Mouse (Mus musculus) heart, embryonic 13.5 days (tissue): ENCODE measurements around the gene Sdsl. TPM values are rescaled to one million over a fixed set of nuclear protein-coding genes. Genes with fewer than 3 reads are reported as not detected.
"Not testable (repeated sequence)": the region's sequence is repeated elsewhere in the genome, so short reads cannot be mapped to it uniquely, and the experiment has no call there.

ENCODE experiments used
- ATAC-seq: fragments of 200-750 bp; cut with Nextera tagmentation; 2 replicates; pipeline ENCODE4 v1.8.0; 2017; ENCODE audit warnings: moderate TSS enrichment; ENCODE audit not compliant: insufficient number of reproducible peaks, low FRiP score, low TSS enrichment; ENCODE audit errors: extremely low read depth
- H3K27ac ChIP-seq: fragments of 300-500 bp; sonication (generic); replicated peaks from 2 replicates; pipeline ENCODE4 v1.5.1; 2015; ENCODE audit warnings: moderate library complexity, mild to moderate bottlenecking, inconsistent platforms
- H3K27me3 ChIP-seq: fragments of 300-500 bp; sonication (generic); replicated peaks from 2 replicates; pipeline ENCODE4 v1.6.1; 2015; ENCODE audit warnings: mild to moderate bottlenecking, inconsistent platforms
- H3K36me3 ChIP-seq: fragments of 300-500 bp; sonication (generic); 2 replicates; pipeline ENCODE4 v1.6.1; 2015; ENCODE audit warnings: mild to moderate bottlenecking, inconsistent platforms
- H3K4me1 ChIP-seq: fragments of 300-500 bp; sonication (generic); 2 replicates; pipeline ENCODE4 v1.6.1; 2015; ENCODE audit warnings: inconsistent platforms
- H3K4me2 ChIP-seq: fragments of 300-500 bp; sonication (generic); 2 replicates; pipeline ENCODE4 v1.6.1; 2015; ENCODE audit warnings: inconsistent platforms, mild to moderate bottlenecking, moderate library complexity
- H3K4me3 ChIP-seq: fragments of 300-500 bp; sonication (generic); 2 replicates; pipeline ENCODE4 v1.5.1; 2015; ENCODE audit warnings: moderate library complexity, mild to moderate bottlenecking, inconsistent platforms
- H3K9ac ChIP-seq: fragments of 300-500 bp; sonication (generic); 2 replicates; pipeline ENCODE4 v1.6.1; 2015; ENCODE audit warnings: inconsistent platforms, mild to moderate bottlenecking, moderate library complexity
- H3K9me3 ChIP-seq: fragments of 300-500 bp; sonication (generic); 2 replicates; pipeline ENCODE4 v1.6.1; 2016; ENCODE audit warnings: inconsistent platforms
- WGBS: fragments of 180-500 bp; shearing (Covaris S2); methylation state at CpG from one replicate; pipeline ENCODE4 v1.1.7; 2015; ENCODE audit warnings: mixed read lengths; 5-methylcytosine and 5-hydroxymethylcytosine counted together
- polyA plus RNA-seq: library from polyadenylated mRNA; unstranded; fragments of >200 nt; fragmentation: Nextera tagmentation; extraction: Ambion mirVana; gene quantifications from 2 replicates; pipeline ENCODE4 v1.2.1, GENCODE M21; 2015

Sdsl gene
- polyA plus RNA-seq, 1 experiment from 2014 or later = 10.9 TPM

DNA sequence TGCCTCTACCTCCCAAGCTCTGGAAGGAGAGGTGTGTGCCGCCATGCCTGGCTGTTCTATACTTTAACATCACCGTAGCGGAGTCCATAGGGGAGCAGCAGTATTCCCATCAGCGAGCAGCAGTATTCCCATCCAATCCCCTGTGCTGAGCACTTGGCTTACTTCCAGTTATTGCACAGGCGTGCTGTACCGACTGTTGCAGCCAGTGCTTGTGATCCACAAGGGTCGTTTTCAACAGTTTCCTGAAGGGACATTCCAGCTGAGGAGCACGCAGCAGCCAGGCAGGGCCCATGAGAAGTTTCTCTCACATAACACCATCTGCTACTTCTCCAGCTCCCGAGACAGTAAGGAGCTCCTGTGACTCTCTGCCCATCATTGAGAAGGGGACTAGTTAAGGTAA lies 33.9 kb upstream of the Sdsl start:
- H3K9ac ChIP-seq = peak overlapping the region; percentile 28; the same call in 1 of the 2 replicates
- no peaks in the 10 kb centered on the region for H3K9me3 ChIP-seq
- H3K36me3 ChIP-seq = no peaks in the 10 kb centered on the region
- no peaks in the 10 kb centered on the region for H3K27me3 ChIP-seq
- no peak overlapping the region for H3K4me2 ChIP-seq
- WGBS = 37% methylated on average over 9 of the region's 9 CpGs
- no peak overlapping the region for H3K27ac ChIP-seq
- H3K4me1 ChIP-seq = peaks cover 39% of the 10 kb centered on the region
- H3K4me3 ChIP-seq = no peak overlapping the region
- no peak for ATAC-seq

DNA sequence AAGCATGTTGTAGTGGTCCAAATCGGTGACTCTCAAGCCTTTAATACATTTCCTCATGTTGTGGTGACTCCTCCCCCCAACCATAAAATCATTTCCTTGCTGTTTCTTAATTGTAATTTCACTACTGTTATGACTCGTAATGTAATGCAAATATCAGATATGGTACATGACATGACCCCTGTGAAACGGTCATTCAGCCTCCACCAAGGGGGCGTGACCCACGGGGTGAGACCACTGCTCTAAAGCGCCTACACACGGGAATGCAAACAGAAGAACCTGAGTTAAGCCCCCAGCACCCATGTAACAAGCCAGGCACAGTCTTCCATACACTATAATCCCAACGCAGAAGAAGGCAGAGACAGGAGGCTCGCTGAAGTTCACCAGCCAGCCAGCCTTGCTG lies 33.2 kb upstream of the Sdsl start:
- H3K27me3 ChIP-seq = no peaks in the 10 kb centered on the region
- WGBS = 60% methylated on average over 9 of the region's 9 CpGs

DNA sequence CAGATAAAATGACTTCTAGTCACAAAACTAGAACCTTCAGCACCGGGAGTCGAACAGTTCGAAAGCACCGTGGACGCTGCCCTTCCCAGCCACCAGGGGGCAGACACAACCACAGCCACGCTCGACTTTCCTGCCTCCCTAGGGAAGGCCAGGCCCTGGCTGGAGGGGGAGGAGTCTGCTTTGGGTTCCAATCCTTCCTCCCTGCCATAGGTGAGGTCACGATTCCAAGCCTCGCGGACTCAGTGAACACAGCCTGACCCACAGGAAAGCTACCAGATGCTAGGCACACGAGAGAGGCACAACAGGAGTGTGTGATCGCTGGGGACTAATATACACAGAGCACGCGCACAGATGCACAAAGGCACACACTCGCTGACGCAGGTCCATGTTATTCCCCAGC lies 32.8 kb upstream of the Sdsl start:
- no peak overlapping the region for H3K9ac ChIP-seq
- no peaks in the 10 kb centered on the region for H3K36me3 ChIP-seq
- H3K27ac ChIP-seq = no peak overlapping the region
- H3K9me3 ChIP-seq = no peaks in the 10 kb centered on the region
- 21% methylated on average over 16 of the region's 16 CpGs for WGBS
- peaks cover 33% of the 10 kb centered on the region for H3K4me1 ChIP-seq
- ATAC-seq = 0 out of 2 replicates have a peak, but pooled peaks have one; percentile 6
- H3K4me2 ChIP-seq = peak overlapping the region; percentile 39; the same call in 1 of the 2 replicates
- no peaks in the 10 kb centered on the region for H3K27me3 ChIP-seq
- 0 out of 2 replicates have a peak overlapping the region, but pooled peaks have one; percentile 4 for H3K4me3 ChIP-seq

More for the DNA sequence above, 33.2 kb upstream of the Sdsl start:
- peaks cover 37% of the 10 kb centered on the region for H3K4me1 ChIP-seq
- no peaks in the 10 kb centered on the region for H3K36me3 ChIP-seq
- H3K4me2 ChIP-seq = peak overlapping the region; percentile 39; the same call in 1 of the 2 replicates
- H3K4me3 ChIP-seq = no peak overlapping the region
- H3K9ac ChIP-seq = no peak overlapping the region
- no peaks in the 10 kb centered on the region for H3K9me3 ChIP-seq
- no peak for ATAC-seq
- H3K27ac ChIP-seq = no peak overlapping the region

DNA sequence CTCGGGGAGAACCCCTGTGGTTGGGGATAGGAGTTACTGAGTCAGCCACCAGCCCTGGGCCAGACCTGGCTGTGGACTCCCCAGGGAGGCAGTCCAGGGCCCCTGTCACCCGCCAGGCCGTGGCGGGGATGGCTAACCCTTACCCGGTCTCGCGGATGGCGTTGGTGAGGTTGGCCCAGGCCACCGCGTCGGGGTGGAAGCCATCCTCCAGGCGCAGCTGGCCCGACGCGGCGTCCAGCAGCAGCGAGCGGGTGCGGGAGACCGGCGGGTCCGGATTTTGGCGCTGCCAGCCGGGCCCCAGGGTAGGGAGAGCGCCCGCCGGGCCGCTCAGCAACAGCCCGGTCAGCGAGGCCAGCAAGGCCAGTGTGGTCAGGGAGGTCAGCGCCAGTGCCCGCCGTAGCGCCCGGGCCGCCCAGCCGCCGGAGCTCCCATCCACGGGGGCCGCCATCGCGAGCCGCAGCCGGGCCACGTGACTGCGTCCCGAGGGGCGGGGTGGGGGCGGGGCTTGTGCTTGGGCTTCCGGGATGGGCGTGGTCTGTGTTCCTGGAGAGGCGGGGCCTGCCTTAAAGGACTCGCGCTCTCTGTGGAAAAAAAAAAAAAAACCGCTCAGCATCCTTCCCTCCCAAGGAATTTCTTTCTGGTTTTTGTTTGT lies 30.7 kb upstream of the Sdsl start, which contains the start of gene Plbd2:
Gene Plbd2, minus strand, starts transcription at position 482 of the 652 bp plus-strand sequence.
- Histone ChIP-seq H3K9me3 (no peaks in the 10 kb centered on the region), H3K27me3 (no peaks in the 10 kb centered on the region), H3K4me2 (peak within 1 kb of the TSS; percentile 91), H3K9ac (peak within 1 kb of the TSS; percentile 95), H3K4me3 (peak within 1 kb of the TSS; percentile 77), H3K36me3 (peaks cover 4% of the 10 kb centered on the region), H3K4me1 (peaks cover 32% of the 10 kb centered on the region), H3K27ac (0 out of 2 replicates have a peak within 1 kb of the TSS, but pooled peaks have one; percentile 21)
- ATAC-seq = peak; percentile 80
- WGBS = under 1% methylated on average over 54 of the region's 55 CpGs

DNA sequence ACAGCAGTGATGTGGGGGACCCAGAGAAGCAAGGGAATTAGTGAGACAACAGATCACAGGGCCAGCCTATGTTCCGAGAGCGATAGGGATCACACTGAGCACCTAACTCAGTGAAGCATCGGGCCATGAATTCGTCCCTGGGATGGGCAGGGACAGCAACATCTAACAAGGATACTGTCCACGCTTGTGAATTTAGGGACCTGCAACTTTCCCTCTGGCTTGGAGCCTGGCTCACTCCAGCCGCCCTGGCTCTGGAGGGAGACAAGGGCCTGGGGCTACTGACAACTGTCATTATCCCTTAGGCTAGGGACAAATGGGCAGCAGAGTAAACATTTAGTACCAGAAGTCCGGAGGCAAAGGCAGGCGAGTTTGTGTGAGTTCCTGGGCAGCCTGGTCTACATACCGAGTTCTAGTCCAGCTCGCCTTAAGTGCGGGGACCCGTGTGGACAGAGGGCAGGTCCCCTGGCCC lies 30.1 kb upstream of the Sdsl start:
- peaks cover 32% of the 10 kb centered on the region for H3K4me1 ChIP-seq
- H3K4me3 ChIP-seq = peak overlapping the region; percentile 77
- WGBS = 5% methylated on average over 12 of the region's 12 CpGs
- H3K27me3 ChIP-seq = no peaks in the 10 kb centered on the region
- no peaks in the 10 kb centered on the region for H3K9me3 ChIP-seq
- H3K9ac ChIP-seq = peak overlapping the region; percentile 95
- peak overlapping the region; percentile 91 for H3K4me2 ChIP-seq
- no peak overlapping the region for H3K27ac ChIP-seq
- H3K36me3 ChIP-seq = peaks cover 10% of the 10 kb centered on the region
- no peak for ATAC-seq

DNA sequence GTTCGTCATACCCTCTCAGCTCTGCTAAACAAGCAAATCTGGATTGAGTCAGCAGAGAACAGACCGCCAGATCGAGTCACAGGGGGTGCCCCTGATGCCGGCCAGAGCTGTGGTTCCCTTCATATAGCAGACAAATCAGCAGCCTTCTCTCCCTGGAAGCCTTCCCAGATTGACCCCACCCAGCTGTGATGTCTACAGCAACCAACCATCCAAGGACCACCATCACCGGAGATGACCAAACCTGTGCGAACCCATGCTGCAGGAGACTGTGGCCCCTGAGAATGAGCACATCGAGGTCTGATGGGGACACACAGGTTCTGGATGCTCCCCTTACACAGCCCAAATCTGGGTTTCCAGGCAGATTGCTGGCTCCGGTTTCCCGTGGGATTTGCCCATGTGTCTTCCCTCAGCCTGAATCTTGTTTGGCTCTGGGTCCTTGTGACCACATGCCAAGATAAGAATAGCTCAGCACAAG lies 29.6 kb upstream of the Sdsl start:
- Histone ChIP-seq H3K9ac (peak overlapping the region; percentile 95), H3K36me3 (peaks cover 15% of the 10 kb centered on the region), H3K27me3 (no peaks in the 10 kb centered on the region), H3K9me3 (no peaks in the 10 kb centered on the region), H3K4me1 (peaks cover 32% of the 10 kb centered on the region), H3K4me3 (peak overlapping the region; percentile 77), H3K4me2 (peak overlapping the region; percentile 91), H3K27ac (no peak overlapping the region)
- no peak for ATAC-seq
- 58% methylated on average over 9 of the region's 9 CpGs for WGBS

DNA sequence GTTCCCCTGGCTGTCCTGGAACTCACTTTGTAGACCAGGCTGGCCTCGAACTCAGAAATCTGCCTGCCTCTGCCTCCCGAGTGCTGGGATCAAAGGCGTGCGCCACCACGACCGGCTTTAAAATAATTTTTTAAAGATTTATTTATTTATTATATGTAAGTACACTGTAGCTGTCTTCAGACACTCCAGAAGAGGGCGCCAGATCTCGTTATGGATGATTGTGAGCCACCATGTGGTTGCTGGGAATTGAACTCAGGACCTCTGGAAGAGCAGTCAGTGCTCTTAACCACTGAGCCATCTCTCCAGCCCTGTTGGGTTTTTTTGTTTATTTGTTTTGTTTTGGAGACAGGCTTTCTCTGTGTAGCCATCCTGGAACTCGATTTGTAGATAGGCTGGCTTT lies 28.0 kb upstream of the Sdsl start:
- 85% methylated on average over 9 of the region's 9 CpGs for WGBS
- H3K27ac ChIP-seq, H3K27me3 ChIP-seq, H3K4me2 ChIP-seq, H3K9me3 ChIP-seq, ATAC-seq, H3K9ac ChIP-seq, H3K4me3 ChIP-seq: not testable (repeated sequence)
- Histone ChIP-seq H3K36me3 (peaks cover 23% of the 10 kb centered on the region), H3K4me1 (peaks cover 20% of the 10 kb centered on the region)

DNA sequence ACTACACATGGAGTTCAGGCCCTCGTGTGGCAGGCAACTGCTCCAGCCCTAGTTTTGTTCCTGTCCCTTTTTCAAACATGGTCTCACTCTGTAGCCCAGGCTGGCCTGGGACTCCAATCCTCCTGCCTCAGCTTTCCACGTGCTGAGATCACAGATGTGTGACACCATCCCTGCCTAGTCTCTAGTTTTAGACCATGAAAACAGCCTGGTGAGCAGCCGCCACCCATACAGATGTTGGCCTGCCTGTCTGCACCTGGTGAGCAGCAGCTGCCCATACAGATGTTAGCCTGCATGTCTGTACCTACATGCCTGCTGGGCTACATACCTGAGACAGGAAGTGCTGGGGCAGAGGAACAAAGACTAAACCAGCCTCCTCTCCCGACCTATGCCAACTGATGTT lies 26.6 kb upstream of the Sdsl start:
- no peak overlapping the region for H3K9ac ChIP-seq
- H3K4me3 ChIP-seq = no peak overlapping the region
- H3K4me2 ChIP-seq = no peak overlapping the region
- H3K4me1 ChIP-seq = peaks cover 16% of the 10 kb centered on the region
- no peak overlapping the region for H3K27ac ChIP-seq
- H3K9me3 ChIP-seq = no peaks in the 10 kb centered on the region
- ATAC-seq = no peak
- WGBS = 74% methylated on average over 4 of the region's 4 CpGs
- no peaks in the 10 kb centered on the region for H3K27me3 ChIP-seq
- H3K36me3 ChIP-seq = peaks cover 35% of the 10 kb centered on the region

DNA sequence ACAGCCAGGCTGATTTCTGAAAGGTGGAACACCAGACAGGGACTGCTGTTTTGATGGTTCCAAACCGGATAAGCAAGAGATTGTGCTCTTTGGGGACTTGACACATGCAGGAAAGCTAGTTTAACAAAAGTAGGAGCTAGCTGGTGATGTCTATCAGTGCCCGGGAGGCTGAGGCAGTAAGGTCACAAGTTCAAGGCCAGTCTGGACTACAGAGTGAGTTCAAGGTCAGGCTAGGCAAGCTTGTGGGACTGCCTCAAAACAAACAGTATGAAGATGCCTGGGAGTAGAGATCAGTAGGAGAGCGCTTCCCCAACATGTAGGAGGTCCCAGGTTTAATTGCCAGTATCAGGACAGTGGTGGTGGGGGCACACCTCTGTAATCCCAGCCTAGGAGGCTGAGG lies 24.5 kb upstream of the Sdsl start:
- Histone ChIP-seq H3K9me3 (no peaks in the 10 kb centered on the region), H3K9ac (no peak overlapping the region), H3K4me2 (no peak overlapping the region), H3K4me1 (peaks cover 6% of the 10 kb centered on the region), H3K27ac (no peak overlapping the region), H3K4me3 (no peak overlapping the region), H3K27me3 (no peaks in the 10 kb centered on the region), H3K36me3 (peaks cover 56% of the 10 kb centered on the region)
- ATAC-seq = no peak
- 80% methylated on average over 3 of the region's 3 CpGs for WGBS

DNA sequence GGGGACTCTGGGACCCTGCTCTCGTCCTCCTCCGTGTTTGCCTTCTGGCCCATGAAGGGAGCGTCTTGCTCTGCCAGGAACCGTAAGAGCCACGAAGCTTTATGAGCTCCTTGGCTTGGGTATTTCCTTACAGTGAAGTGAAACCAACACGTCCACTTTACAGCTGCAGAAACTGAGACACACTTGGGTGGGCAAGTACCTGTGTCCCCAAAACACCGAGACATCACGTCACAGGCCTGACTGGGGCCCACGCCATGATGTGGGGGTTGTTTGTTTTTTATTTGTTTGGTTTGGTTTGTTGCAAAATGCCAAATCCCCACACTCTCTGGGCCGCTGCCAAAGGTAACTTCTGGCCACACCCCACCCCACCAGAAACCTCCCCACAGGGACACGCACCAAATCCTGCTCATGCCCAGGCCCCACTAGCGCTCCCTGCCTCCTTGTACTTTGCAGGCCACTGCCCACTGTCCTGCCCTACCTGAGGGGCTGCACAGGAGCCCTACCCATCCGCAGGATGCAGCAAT lies 23.2 kb upstream of the Sdsl start:
- no peak overlapping the region for H3K27ac ChIP-seq
- no peak overlapping the region for H3K4me3 ChIP-seq
- H3K27me3 ChIP-seq = no peaks in the 10 kb centered on the region
- no peaks in the 10 kb centered on the region for H3K9me3 ChIP-seq
- H3K36me3 ChIP-seq = peaks cover 60% of the 10 kb centered on the region
- peaks cover 8% of the 10 kb centered on the region for H3K4me1 ChIP-seq
- H3K4me2 ChIP-seq = no peak overlapping the region
- no peak for ATAC-seq
- H3K9ac ChIP-seq = no peak overlapping the region
- WGBS = 85% methylated on average over 13 of the region's 13 CpGs

DNA sequence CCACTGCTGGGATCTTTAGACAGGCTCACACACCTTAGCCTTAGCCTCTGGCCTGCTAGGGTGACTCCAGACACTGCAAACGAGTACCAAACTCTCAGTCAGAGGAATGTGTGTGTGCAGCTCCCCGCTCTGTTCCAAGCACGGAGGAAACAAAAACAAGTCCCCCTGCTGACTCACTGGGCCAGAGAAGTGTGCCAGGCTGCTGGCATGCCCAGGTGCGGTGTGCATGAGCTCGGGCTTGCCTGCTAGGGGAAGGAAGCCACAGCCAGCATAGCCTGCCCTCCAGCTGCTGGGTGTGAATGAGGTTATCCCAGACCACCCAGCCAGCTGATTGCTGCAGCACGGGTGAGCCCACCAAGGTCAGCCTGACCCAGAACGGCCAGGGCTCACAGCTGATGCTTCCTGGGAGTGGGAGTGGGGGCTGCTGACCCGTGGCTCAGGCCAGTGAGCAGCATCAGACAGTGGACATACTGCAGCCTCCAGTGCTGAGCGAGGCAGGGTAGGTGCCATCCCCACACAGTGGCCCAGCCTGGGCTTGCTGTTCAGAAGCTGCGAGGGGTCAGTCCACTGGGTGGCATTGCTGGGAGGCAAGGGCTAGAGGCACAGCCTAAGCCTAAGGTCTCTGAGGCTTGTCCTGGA lies 22.6 kb upstream of the Sdsl start:
- Histone ChIP-seq H3K9ac (no peak overlapping the region), H3K27me3 (no peaks in the 10 kb centered on the region), H3K4me2 (no peak overlapping the region), H3K36me3 (peaks cover 61% of the 10 kb centered on the region), H3K9me3 (no peaks in the 10 kb centered on the region), H3K4me3 (no peak overlapping the region), H3K27ac (no peak overlapping the region), H3K4me1 (peaks cover 13% of the 10 kb centered on the region)
- no peak for ATAC-seq
- WGBS = 63% methylated on average over 10 of the region's 10 CpGs
